ENCODE assay signal across 22 mouse cellular contexts in genomic region chr7:34838749-34839148, GRCm38 (mm10). TPM values are rescaled to one million over a fixed set of nuclear protein-coding genes. Genes with fewer than 3 reads are reported as not detected.
DNase-seq lines count a peak whose midpoint lies in the region; ATAC-seq and TF ChIP-seq lines count a peak whose summit lies in the region.
"Had no signal": no experiment of that assay in that cellular context is flagged by ENCODE, and none has a peak within 500 bp of the region (broad histone marks: within the 10 kb centered on the region; RNA-seq: fewer than 3 reads in every experiment).

No protein-coding gene starts in this region.

- peak; percentile 22; the same call in 1 of the 2 replicates for TF ChIP-seq CTCF in forebrain, postnatal 0 days (IDR thresholded peaks at IDR 0.05; ENCODE audit: low read depth)
- TF ChIP-seq CTCF in left cerebral cortex, adult 2 months (IDR thresholded peaks at IDR 0.05), result peak; percentile 36

- no peak overlapping the region for H3K4me3 ChIP-seq in forebrain, postnatal 0 days (ENCODE audit: low read depth, low read length)
- no peak overlapping the region for H3K4me3 ChIP-seq in forebrain, embryonic 15.5 days
- no peak overlapping the region for H3K4me3 ChIP-seq in left cerebral cortex, adult 2 months
- no peak overlapping the region for H3K4me3 ChIP-seq in neural tube, embryonic 15.5 days (replicated peaks)
- H3K4me3 ChIP-seq: heart, embryonic 13.5 days; limb, embryonic 12.5 days; neural tube, embryonic 12.5 days had no signal

- 81% methylated on average over 4 of the region's 4 CpGs for WGBS in forebrain, postnatal 0 days
- 83% methylated on average over 4 of the region's 4 CpGs for WGBS in forebrain, embryonic 15.5 days
- WGBS in neural tube, embryonic 15.5 days, result 90% methylated on average over 4 of the region's 4 CpGs

- H3K4me1 ChIP-seq in forebrain, postnatal 0 days (ENCODE audit: insufficient read depth), result no peaks in the 10 kb centered on the region
- no peaks in the 10 kb centered on the region for H3K4me1 ChIP-seq in forebrain, embryonic 15.5 days
- H3K4me1 ChIP-seq in neural tube, embryonic 15.5 days, result no peaks in the 10 kb centered on the region
- H3K4me1 ChIP-seq: heart, embryonic 13.5 days; limb, embryonic 12.5 days; neural tube, embryonic 12.5 days had no signal

- H3K27me3 ChIP-seq in forebrain, postnatal 0 days (ENCODE audit: insufficient read depth, low read length), result no peaks in the 10 kb centered on the region
- no peaks in the 10 kb centered on the region for H3K27me3 ChIP-seq in forebrain, embryonic 15.5 days
- H3K27me3 ChIP-seq in neural tube, embryonic 15.5 days (replicated peaks), result no peaks in the 10 kb centered on the region
- H3K27me3 ChIP-seq: heart, embryonic 13.5 days; limb, embryonic 12.5 days; neural tube, embryonic 12.5 days had no signal

- DNase-seq in forebrain, postnatal 0 days, result no peak
- DNase-seq in left cerebral cortex, adult 2 months (ENCODE audit: extremely low spot score in 1 of 2, low spot score in 2 of 2), result no peak
- no peak for DNase-seq in left cerebral cortex, adult 9 months (ENCODE audit: low spot score in 2 of 2)
- DNase-seq in thymus, postnatal 4 days, result peak; percentile 41
- no peak for DNase-seq in thymus, adult 18-20 months
- DNase-seq: adrenal gland, postnatal 10 days; cerebellum, adult 18-20 months; gastrocnemius, postnatal 36 days; heart, postnatal 4 days; kidney, adult 9 months; right cerebral cortex, postnatal 14 days had no signal

- no peak overlapping the region for H3K4me2 ChIP-seq in forebrain, postnatal 0 days (ENCODE audit: low read depth)
- no peak overlapping the region for H3K4me2 ChIP-seq in forebrain, embryonic 15.5 days (replicated peaks)
- no peak overlapping the region for H3K4me2 ChIP-seq in neural tube, embryonic 15.5 days
- H3K4me2 ChIP-seq: heart, embryonic 13.5 days; limb, embryonic 12.5 days; midbrain, embryonic 11.5 days; neural tube, embryonic 12.5 days had no signal

- intact Hi-C loops in left cerebral cortex, adult 2 months (cut with DNase I), result no loop called here

- ATAC-seq in forebrain, postnatal 0 days, result no peak
- no peak for ATAC-seq in forebrain, embryonic 15.5 days (replicated peaks)
- ATAC-seq in neural tube, embryonic 15.5 days (ENCODE audit: low FRiP score), result no peak
- ATAC-seq in granulocyte monocyte progenitor cell, adult 5-6 weeks (replicated peaks; ENCODE audit: poor library complexity, severe bottlenecking), result no peak
- ATAC-seq: forebrain, embryonic 16.5 days had no signal

- no peaks in the 10 kb centered on the region for H3K36me3 ChIP-seq in forebrain, postnatal 0 days (ENCODE audit: insufficient read depth)
- H3K36me3 ChIP-seq in forebrain, embryonic 15.5 days, result no peaks in the 10 kb centered on the region
- no peaks in the 10 kb centered on the region for H3K36me3 ChIP-seq in neural tube, embryonic 15.5 days
- H3K36me3 ChIP-seq: heart, embryonic 13.5 days; limb, embryonic 12.5 days; neural tube, embryonic 12.5 days had no signal

- H3K9ac ChIP-seq in forebrain, postnatal 0 days, result no peak overlapping the region
- no peak overlapping the region for H3K9ac ChIP-seq in forebrain, embryonic 15.5 days (replicated peaks)
- H3K9ac ChIP-seq in neural tube, embryonic 15.5 days (replicated peaks), result no peak overlapping the region
- H3K9ac ChIP-seq: heart, embryonic 13.5 days; limb, embryonic 12.5 days; neural tube, embryonic 12.5 days had no signal

- H3K27ac ChIP-seq in forebrain, postnatal 0 days (ENCODE audit: low read depth, low read length), result no peak overlapping the region
- H3K27ac ChIP-seq in forebrain, embryonic 15.5 days (replicated peaks), result no peak overlapping the region
- H3K27ac ChIP-seq in left cerebral cortex, adult 2 months, result no peak overlapping the region
- H3K27ac ChIP-seq in neural tube, embryonic 15.5 days (replicated peaks), result no peak overlapping the region
- H3K27ac ChIP-seq: heart, embryonic 13.5 days; limb, embryonic 12.5 days; macrophage; neural tube, embryonic 12.5 days had no signal

- H3K9me3 ChIP-seq in forebrain, postnatal 0 days (ENCODE audit: low read length), result no peaks in the 10 kb centered on the region
- H3K9me3 ChIP-seq in forebrain, embryonic 15.5 days, result no peaks in the 10 kb centered on the region
- H3K9me3 ChIP-seq in neural tube, embryonic 15.5 days (replicated peaks), result no peaks in the 10 kb centered on the region
- H3K9me3 ChIP-seq: neural tube, embryonic 12.5 days had no signal

RNA-seq across cellular contexts. Expression of gene Chst8, which starts 26.2 kb away (rescaled TPM):
- 17.6 and 22.2 TPM in 2 replicates for total RNA-seq in forebrain, postnatal 0 days (2014; rRNA removed)
- polyA plus RNA-seq in forebrain, postnatal 0 days (2015; fragmentation: Nextera tagmentation; extraction: Ambion mirVana), result 10.8 and 14.2 TPM in 2 replicates
- 8.8 and 9.6 TPM in 2 replicates for polyA plus RNA-seq in forebrain, embryonic 15.5 days (2015; fragmentation: Nextera tagmentation; extraction: Ambion mirVana)
- 10 to 100 TPM; 20.9 to 22.0 TPM for total RNA-seq in left cerebral cortex, adult 2 months (2021)
- polyA plus RNA-seq in neural tube, embryonic 15.5 days (2015; fragmentation: Nextera tagmentation; extraction: Ambion mirVana), result 13.2 and 13.3 TPM in 2 replicates
- total RNA-seq in granulocyte monocyte progenitor cell, adult 5-6 weeks (2014; fragmentation: Nextera tagmentation), result not detected in 2 replicates
- not detected in 2 replicates for total RNA-seq in granulocyte monocyte progenitor cell, adult 5-6 weeks (2017)
- total RNA-seq: common myeloid progenitor, adult 5-6 weeks; monocyte, adult 5-6 weeks had no signal
- polyA plus RNA-seq: macrophage had no signal

Comparison
In these comparisons a context has a peak if more than half of its experiments do, and no peak if none do; other contexts are left out.
1. RNA of gene Chst8, which starts 26.2 kb away (total RNA-seq): 17.6 to 22.2 TPM in forebrain, postnatal 0 days and 20.9 to 22.0 TPM in left cerebral cortex, adult 2 months; not detected in granulocyte monocyte progenitor cell, adult 5-6 weeks; every median in the first group is over 10 times any median in the second.